Mouse (Mus musculus) adrenal gland, postnatal 4 days (tissue): ENCODE results near the gene Rrp1. TPM values are rescaled to one million over a fixed set of nuclear protein-coding genes. Genes with fewer than 3 reads are reported as not detected.
"Not testable (repeated sequence)": the region's sequence is repeated elsewhere in the genome, so short reads cannot be mapped to it uniquely, and the experiment has no call there.

Source experiments
- DNase-seq, 2 experiments: peaks; one replicate each; pipeline ENCODE4 v3.0.0; 2021 to 2022; ENCODE audit warnings: low spot score in 2 of 2, mixed read lengths in 2 of 2
- total RNA-seq, 2 experiments: library from RNA; stranded (reverse); gene quantifications; 2 replicates each; pipeline ENCODE4 v1.2.3; 2021

Gene Rrp1
- total RNA-seq, 2 experiments from 2014 or later = 282 to 296 TPM

GRCm38 (mm10) chr10:78385520-78385919, 27.3 kb downstream of the Rrp1 start:
- DNase-seq = no peak

- DNase-seq = no peak
Measured at GRCm38 (mm10) chr10:78383567-78383966, 29.3 kb downstream of the Rrp1 start.

GRCm38 (mm10) chr10:78378516-78378915, 34.3 kb downstream of the Rrp1 start:
- DNase-seq = no peak

GRCm38 (mm10) chr10:78372681-78373668, 39.9 kb downstream of the Rrp1 start:
- no peak for DNase-seq

- no peak for DNase-seq
Measured at GRCm38 (mm10) chr10:78371746-78372145, 41.1 kb downstream of the Rrp1 start.

- DNase-seq = no peak
Measured at GRCm38 (mm10) chr10:78367586-78367985, 45.3 kb downstream of the Rrp1 start.

GRCm38 (mm10) chr10:78366851-78367312, 46.0 kb downstream of the Rrp1 start:
- DNase-seq = no peak

- no peak for DNase-seq
Measured at GRCm38 (mm10) chr10:78366195-78366834, 46.5 kb downstream of the Rrp1 start.

- no peak for DNase-seq
Measured at GRCm38 (mm10) chr10:78365555-78365954, 47.3 kb downstream of the Rrp1 start.

GRCm38 (mm10) chr10:78364106-78364505, 48.7 kb downstream of the Rrp1 start:
- DNase-seq = no peak

- DNase-seq = no peak
Measured at GRCm38 (mm10) chr10:78363366-78363765, 49.5 kb downstream of the Rrp1 start.

- DNase-seq = no peak
Measured at GRCm38 (mm10) chr10:78361951-78362350, 50.9 kb downstream of the Rrp1 start.

GRCm38 (mm10) chr10:78360290-78360711, 52.5 kb downstream of the Rrp1 start:
- no peak for DNase-seq

GRCm38 (mm10) chr10:78358999-78359398, 53.8 kb downstream of the Rrp1 start:
- DNase-seq = not testable (repeated sequence)

GRCm38 (mm10) chr10:78358266-78358665, 54.6 kb downstream of the Rrp1 start:
- no peak for DNase-seq

- no peak for DNase-seq
Measured at GRCm38 (mm10) chr10:78357742-78358141, 55.1 kb downstream of the Rrp1 start.

GRCm38 (mm10) chr10:78355931-78356593, 56.8 kb downstream of the Rrp1 start:
- no peak for DNase-seq

GRCm38 (mm10) chr10:78353196-78353595, 59.6 kb downstream of the Rrp1 start:
- no peak for DNase-seq

GRCm38 (mm10) chr10:78352666-78353030, 60.2 kb downstream of the Rrp1 start:
- no peak for DNase-seq

- peak; percentile 31 to 35 for DNase-seq
Measured at GRCm38 (mm10) chr10:78351887-78352665, 60.8 kb downstream of the Rrp1 start, which contains the start of gene Agpat3. Agpat3 (minus strand) TSS chr10:78352489.

- no peak for DNase-seq
Measured at GRCm38 (mm10) chr10:78351564-78351886, 61.3 kb downstream of the Rrp1 start.
